Mouse (Mus musculus): Measurements from ENCODE around the gene Neu4.
"Not testable (repeated sequence)": the region's sequence is repeated elsewhere in the genome, so short reads cannot be mapped to it uniquely, and the experiment has no call there.

Gene Neu4

GRCm38 (mm10) chr1:94020151-94020550, at the start of gene Neu4:
TSS of gene Neu4 (plus strand) at chr1:94020451.
- no peak for DNase-seq (ENCODE audit: low spot score)

DNA sequence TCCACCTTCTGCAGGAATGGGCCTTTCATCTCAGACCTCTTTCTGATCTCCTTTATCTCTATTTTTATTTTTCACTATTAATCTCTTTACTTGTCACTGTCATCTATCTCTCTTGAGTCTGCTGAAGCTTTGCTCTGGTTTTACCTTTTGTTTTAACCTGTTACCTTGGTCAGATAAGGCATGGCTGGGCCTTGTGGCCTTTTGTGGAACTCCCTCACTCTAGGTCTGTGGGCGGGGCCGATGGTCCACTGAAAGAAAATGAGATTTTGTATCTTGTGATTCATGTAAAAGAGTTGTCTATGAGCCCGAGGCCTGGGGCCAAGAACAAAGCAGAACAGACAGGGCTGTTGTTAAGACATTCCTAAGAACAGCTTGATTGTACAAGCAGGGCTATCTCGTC, 49.5 kb upstream of the Neu4 start:
- DNase-seq (ENCODE audit: low spot score), result not testable (repeated sequence)

DNA sequence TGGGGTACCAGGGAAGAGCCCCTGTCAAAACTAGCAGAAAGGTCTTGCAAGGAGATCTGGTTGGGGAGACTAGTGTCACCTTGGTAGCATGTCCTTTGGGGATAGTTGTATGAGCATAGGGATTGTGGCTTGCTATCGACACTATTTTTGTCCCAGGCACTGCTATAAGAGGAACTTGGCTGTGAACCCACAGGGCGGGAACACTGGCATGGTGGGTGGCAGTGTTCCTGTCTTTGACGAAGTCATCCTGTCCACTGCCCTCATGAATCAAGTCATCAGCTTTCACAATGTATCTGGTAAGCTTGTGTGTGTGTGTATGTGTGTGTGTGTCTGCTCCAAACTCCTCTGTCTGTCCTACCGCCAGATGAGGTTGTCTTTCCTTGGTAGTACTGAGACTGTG, 44.5 kb upstream of the Neu4 start:
- not testable (repeated sequence) for DNase-seq (ENCODE audit: low spot score)

DNA sequence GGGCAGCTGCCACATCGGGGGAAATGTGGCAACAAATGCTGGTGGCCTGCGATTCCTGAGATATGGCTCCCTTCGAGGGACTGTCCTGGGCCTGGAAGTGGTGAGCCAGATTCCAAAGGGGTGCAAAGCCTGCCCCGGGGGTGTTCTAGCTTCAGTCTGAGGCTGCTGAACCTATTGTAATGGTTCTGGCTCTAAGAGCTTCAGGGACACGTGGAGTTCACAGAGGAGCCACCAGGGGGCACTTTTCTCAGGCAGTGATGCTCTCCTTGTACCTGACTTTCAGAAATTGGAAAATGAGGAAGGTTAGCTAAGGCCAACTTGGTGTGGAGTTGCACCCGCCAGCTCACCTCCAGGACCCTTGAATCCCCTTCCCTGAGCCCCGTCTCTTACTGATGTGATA, 42.0 kb upstream of the Neu4 start:
- DNase-seq (ENCODE audit: low spot score), result not testable (repeated sequence)

DNA sequence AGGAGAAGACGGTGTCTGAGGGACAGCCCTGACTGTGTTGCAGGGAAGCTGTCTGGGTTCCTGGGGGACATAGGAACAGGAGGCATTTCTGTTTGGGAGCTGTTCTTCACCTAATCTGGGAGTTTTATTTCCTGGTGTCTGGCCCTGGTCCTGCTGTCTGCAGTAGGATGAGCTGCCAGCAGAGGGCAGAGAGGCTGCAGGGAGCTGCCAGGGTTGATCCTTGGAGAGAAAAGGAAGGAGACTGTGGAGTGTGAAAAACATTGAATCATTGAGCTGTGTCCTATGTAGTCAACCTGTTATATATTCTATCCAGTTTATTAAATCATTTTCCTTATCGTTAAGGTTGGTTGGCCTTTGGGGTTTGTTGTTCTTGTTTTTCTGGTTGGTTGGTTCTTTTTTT, 39.3 kb upstream of the Neu4 start:
- DNase-seq (ENCODE audit: low spot score), result not testable (repeated sequence)

GRCm38 (mm10) chr1:93986167-93986566, 34.1 kb upstream of the Neu4 start:
- no peak for DNase-seq (ENCODE audit: low spot score)

DNA sequence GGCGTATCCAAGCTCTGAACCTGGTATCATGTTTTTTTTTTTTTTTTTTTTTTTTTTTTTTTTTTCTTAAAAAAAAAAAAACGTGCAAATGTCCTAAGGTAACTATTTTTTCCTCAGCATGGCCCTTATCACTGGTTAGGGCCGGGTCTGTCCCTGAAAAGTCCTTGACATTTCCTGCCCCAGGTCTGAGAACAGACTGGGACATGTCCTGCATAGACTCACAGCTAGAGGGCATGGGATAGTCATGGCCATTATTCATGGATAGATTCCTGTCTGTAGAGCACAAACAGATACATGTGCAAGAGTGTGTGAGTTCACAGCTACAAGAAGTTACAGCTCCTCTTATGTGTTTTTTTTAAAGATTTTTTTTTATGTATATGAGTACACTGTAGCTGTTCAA, 31.5 kb upstream of the Neu4 start:
- DNase-seq (ENCODE audit: low spot score), result no peak

GRCm38 (mm10) chr1:93990209-93990608, 30.0 kb upstream of the Neu4 start, which contains the start of gene Gal3st2c:
TSS of gene Gal3st2c (plus strand) at chr1:93990509.
- not testable (repeated sequence) for DNase-seq (ENCODE audit: low spot score)

GRCm38 (mm10) chr1:93991068-93991467, 29.2 kb upstream of the Neu4 start:
- not testable (repeated sequence) for DNase-seq (ENCODE audit: low spot score)

- DNase-seq (ENCODE audit: low spot score), result not testable (repeated sequence)
These were observed 28.8 kb upstream of the Neu4 start for GRCm38 (mm10) chr1:93991491-93991890.

DNA sequence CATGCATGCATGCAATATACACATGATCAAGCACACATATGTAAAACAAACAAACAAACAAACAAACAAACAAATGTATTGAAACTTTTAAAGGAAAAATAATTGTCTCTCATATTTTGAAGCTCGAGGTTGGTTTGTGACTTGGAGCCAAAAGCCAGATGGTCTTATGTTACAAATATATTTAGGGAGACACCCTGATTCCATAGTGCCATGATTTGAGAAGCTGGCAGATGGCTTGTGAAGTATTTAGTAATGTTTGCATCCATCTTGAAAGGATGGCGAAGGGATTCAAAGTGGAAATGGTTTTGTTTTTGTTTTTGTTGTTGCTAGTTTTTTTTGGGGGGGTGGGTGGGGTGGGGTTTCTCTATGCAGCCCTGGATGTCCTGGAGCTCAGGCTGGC, 19.2 kb upstream of the Neu4 start:
- no peak for DNase-seq (ENCODE audit: low spot score)

DNA sequence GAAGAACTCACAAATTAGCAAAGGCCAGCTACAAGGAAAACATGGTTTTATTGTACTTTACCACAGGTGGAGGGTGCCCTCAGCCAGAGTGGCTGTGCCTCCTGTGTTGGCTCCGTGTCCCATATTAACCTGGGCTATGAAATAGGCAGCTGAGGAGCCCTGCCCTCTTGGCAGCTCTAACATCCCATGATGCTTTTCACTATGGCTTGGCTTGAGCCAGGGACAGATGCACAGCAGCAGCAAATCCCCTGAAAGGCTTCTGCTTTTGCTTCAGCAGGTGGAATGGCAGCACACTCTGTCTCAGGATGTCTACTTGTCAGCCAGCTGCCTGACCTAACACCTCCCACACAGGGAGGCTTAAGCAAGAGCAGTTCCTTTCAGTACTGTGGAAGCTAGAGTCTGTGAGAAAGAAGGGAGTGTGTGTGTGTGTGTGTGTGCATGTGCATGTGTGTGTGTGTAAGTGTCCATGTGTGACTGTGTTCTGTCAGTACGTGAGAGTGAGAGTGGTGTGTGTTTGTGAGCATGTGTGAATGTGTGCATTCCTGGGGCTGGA, 14.2 kb upstream of the Neu4 start:
- DNase-seq (ENCODE audit: low spot score), result not testable (repeated sequence)

GRCm38 (mm10) chr1:94008826-94009225, 11.4 kb upstream of the Neu4 start:
- not testable (repeated sequence) for DNase-seq (ENCODE audit: low spot score)

- no peak for DNase-seq (ENCODE audit: low spot score)
These were observed 8.6 kb upstream of the Neu4 start for GRCm38 (mm10) chr1:94011643-94012042.

DNA sequence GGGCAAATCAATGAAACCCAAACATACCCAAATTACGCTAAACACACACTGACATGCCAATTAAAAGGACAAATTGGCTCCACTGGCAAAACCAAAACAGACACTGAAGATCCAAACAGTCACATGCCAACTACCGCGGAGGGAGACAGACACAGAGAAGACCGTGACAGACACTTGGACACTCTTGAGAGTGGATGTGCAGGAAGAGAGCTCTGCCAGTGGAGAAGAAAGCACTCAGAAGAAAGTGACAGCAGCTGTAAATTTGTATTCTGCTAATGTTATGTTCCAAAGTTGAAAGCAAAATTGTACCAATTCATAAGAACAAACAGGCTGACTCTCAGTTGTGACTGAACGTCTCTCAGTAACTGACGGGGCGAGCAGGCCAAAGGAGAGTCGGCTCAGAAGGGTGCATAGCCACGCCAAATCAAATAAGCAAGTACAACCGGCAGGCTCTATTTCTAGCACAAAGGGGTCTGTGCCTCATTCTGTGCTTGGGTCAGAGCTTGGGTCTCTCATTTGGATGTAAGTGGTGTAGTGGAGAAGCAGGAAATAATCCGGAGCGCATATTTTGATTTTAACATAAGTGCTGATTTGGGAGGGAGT, 7.4 kb downstream of the Neu4 start:
- no peak for DNase-seq (ENCODE audit: low spot score)

- no peak for DNase-seq (ENCODE audit: low spot score)
These were observed 8.5 kb downstream of the Neu4 start for GRCm38 (mm10) chr1:94028741-94029140.

- no peak for DNase-seq (ENCODE audit: low spot score)
These were observed 12.9 kb downstream of the Neu4 start for GRCm38 (mm10) chr1:94033075-94033602.

DNA sequence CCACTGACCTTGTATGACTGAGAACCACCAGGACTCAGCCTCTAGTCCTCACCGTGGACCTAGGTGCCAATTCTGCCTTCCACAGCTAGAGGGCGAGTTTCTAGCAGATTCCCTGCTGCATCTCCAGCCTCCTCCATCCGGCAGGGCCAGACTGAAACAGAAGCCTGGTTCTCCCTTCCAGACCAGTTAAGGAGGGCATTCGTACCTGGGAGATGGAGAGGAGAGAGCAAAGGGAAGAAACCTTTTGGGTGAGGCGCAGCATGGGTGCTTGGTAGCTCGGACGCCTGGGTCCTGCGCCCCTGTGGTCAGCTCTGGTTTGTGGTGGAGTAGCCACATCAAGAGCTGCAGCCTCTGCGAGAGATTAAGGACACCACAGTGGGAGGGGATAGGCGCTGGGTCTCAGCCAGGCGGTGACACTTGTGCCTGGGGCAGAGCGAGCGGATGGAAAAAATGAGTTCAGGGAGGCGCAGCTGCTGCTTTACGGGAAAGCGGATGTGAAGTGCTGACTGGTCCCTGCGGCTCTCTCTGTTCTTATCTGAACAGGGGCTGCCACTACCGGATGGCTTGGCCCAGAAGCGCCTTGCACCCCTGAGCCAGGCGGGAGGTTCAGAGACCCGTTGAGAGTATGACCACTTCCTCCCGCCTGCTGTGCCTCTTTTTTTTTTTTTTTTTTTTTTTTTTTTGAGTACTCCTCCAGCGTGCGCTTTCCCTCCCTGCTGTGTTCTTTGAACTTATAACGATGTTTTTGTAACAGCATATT, 14.9 kb downstream of the Neu4 start:
- DNase-seq (ENCODE audit: low spot score), result peak; percentile 92

- no peak for DNase-seq (ENCODE audit: low spot score)
These were observed 20.1 kb downstream of the Neu4 start for GRCm38 (mm10) chr1:94040391-94040790.

GRCm38 (mm10) chr1:94045559-94045958, 25.3 kb downstream of the Neu4 start:
- no peak for DNase-seq (ENCODE audit: low spot score)

DNA sequence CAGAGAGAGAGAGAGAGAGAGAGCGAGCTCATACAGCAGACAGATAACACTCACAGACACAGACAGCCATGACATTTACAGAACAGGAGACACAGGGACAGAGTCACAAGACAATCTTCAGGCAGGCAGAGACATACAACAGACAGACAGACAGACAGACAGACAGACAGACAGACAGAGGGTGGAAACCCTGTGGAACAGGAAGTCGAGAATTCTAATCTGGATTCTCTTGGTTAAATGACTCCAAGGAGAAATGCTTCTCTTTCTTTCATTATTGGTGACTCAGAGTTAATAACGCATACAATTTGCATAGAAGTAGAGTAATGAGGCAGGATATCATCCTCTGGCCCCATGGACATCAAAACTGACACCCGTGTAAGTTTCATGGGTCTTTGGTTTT, 26.3 kb downstream of the Neu4 start:
- DNase-seq (ENCODE audit: low spot score), result no peak

- DNase-seq (ENCODE audit: low spot score), result no peak
These were observed 30.9 kb downstream of the Neu4 start for GRCm38 (mm10) chr1:94051104-94051503.

DNA sequence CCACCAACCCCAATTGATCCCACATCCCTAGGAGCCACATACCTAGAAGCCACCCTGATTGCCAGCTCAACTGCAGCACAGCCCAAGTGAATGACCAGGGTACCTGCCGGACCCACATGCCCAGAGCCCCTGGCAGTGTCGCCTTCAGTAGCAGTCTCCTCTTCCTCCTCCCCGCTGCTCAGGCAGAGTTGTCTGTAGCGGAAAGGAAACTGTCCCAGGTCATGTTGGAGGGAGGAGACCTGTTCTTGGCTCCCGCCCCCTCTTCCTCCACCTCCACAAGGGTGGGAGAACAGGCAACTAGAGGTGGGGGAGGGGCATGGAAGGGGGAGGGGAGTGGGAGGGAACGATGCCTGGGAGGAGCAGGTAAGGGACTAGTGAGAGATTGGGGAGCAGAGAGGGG, 32.1 kb downstream of the Neu4 start, which contains the start of gene Pdcd1:
Pdcd1 (minus strand) TSS at position 181 of the 400 bp plus-strand sequence.
- DNase-seq (ENCODE audit: low spot score), result no peak
